Mouse (Mus musculus) G1E (cell line): Measurements from ENCODE around the gene Phlpp1.

ENCODE experiments used
- CTCF ChIP-seq: IDR thresholded peaks from 2 replicates; pipeline ENCODE4 v1.5.1; 2012; ENCODE audit warnings: low read depth, low read length, inconsistent platforms, mixed read lengths
- POLR2AphosphoS5 ChIP-seq: IDR thresholded peaks from 2 replicates; pipeline ENCODE4 v1.6.1; 2012; ENCODE audit warnings: low read depth, low read length, inconsistent platforms; ENCODE audit not compliant: insufficient replicate concordance
- TAL1 ChIP-seq: conservative IDR thresholded peaks from 2 replicates; pipeline ENCODE4 v1.6.1; 2012; ENCODE audit warnings: low read depth, low read length, inconsistent platforms, mixed read lengths

DNA sequence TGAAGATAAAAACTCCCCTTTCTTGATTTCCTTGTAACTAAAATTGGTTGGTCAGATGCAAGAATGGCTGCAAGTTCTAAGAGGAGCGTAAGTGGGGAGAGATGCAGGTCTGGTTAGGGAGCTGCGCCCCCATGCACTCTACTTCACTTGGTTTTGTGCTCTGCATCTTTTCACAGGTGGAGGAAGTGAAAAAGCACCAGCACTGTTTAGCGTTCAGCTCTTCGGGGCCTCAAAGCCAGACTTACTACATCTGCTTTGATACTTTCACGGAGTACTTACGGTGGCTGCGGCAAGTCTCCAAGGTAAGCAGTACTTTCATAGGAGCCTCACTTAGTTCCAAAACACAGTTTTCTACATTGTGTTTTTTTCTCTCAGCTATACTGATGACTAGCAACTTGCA lies 115.3 kb downstream of the Phlpp1 start:
- TF ChIP-seq CTCF (no peak), TAL1 (no peak), POLR2AphosphoS5 (no peak)
